Mouse (Mus musculus): ENCODE data around the gene Lgals3. TPM values are rescaled to one million over a fixed set of nuclear protein-coding genes. Genes with fewer than 3 reads are reported as not detected.

Lgals3 gene
- total RNA-seq, 1 experiment = 36.9 TPM

DNA sequence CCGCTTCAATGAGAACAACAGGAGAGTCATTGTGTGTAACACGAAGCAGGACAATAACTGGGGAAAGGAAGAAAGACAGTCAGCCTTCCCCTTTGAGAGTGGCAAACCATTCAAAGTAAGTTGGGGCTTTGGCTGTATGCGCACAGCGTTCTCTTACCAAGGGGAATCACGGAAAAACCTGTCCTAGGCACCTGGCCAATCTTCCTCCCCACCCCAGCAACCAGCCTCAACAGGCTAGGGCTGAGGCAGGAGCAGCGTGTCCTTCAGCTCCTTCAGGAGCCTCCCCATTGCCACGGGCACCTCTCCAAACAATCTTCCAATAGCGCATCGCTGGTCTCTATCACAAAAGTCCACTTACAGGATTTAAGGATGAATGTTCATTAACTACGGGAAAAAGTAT is 17.1 kb downstream of the Lgals3 start:
- Histone ChIP-seq H3K36me3 (ENCODE audit: control insufficient read depth, insufficient read depth, low read length, poor library complexity, severe bottlenecking) (peaks cover 20% of the 10 kb centered on the region), H3K4me3 (ENCODE audit: insufficient read depth in 1 of 2, low read depth in 1 of 2, low read length in 2 of 2, poor library complexity in 1 of 2, severe bottlenecking in 1 of 2) (no peak overlapping the region), H3K27ac (ENCODE audit: insufficient read depth, low read depth, low read length, poor library complexity, severe bottlenecking) (no peak overlapping the region), H3K9ac (ENCODE audit: insufficient read depth, low read depth, low read length, poor library complexity, severe bottlenecking) (no peak overlapping the region), H3K9me3 (ENCODE audit: control insufficient read depth, insufficient read depth, low read depth, low read length) (no peaks in the 10 kb centered on the region), H3K4me1 (ENCODE audit: control insufficient read depth in 2 of 2, insufficient read depth in 2 of 2, low read length in 2 of 2, poor library complexity in 1 of 2) (peaks cover 0 to 2% of the 10 kb centered on the region in 2 experiments; a peak in 2 of 4 replicates)
- in situ Hi-C loops (cut with MboI; ENCODE audit: low sequenced_read_pairs in 2 of 2, unreplicated experiment in 2 of 2) = no loop called here
- DNase-seq (ENCODE audit: low read depth, low spot score) = no peak
- TF ChIP-seq CHD2 (IDR thresholded peaks at IDR 0.05; ENCODE audit: low read depth, low read length) (no peak), HCFC1 (IDR thresholded peaks at IDR 0.05; ENCODE audit: borderline replicate concordance, insufficient read depth, low read length) (no peak), MAFK (IDR thresholded peaks at IDR 0.05; ENCODE audit: insufficient read depth, low read depth, low read length) (no peak), ZNF384 (IDR thresholded peaks at IDR 0.05; ENCODE audit: low read depth, low read length) (no peak), ZC3H11A (IDR thresholded peaks at IDR 0.05; ENCODE audit: borderline replicate concordance, low read depth, low read length) (no peak)

GRCm38 (mm10) chr14:47386125-47386524 is 18.6 kb downstream of the Lgals3 start:
- H3K27ac ChIP-seq (ENCODE audit: insufficient read depth, low read depth, low read length, poor library complexity, severe bottlenecking) = no peak overlapping the region
- in situ Hi-C loops (cut with MboI; ENCODE audit: low sequenced_read_pairs in 2 of 2, unreplicated experiment in 2 of 2) = no loop called here
- no peak overlapping the region for H3K4me3 ChIP-seq (ENCODE audit: insufficient read depth in 1 of 2, low read depth in 1 of 2, low read length in 2 of 2, poor library complexity in 1 of 2, severe bottlenecking in 1 of 2)
- H3K4me1 ChIP-seq (ENCODE audit: control insufficient read depth in 2 of 2, insufficient read depth in 2 of 2, low read length in 2 of 2, poor library complexity in 1 of 2) = peaks cover 0 to 2% of the 10 kb centered on the region in 2 experiments; a peak in 1 of 4 replicates
- TF ChIP-seq CHD2 (IDR thresholded peaks at IDR 0.05; ENCODE audit: low read depth, low read length) (no peak), HCFC1 (IDR thresholded peaks at IDR 0.05; ENCODE audit: borderline replicate concordance, insufficient read depth, low read length) (no peak), ZC3H11A (IDR thresholded peaks at IDR 0.05; ENCODE audit: borderline replicate concordance, low read depth, low read length) (no peak), MAFK (IDR thresholded peaks at IDR 0.05; ENCODE audit: insufficient read depth, low read depth, low read length) (no peak), ZNF384 (IDR thresholded peaks at IDR 0.05; ENCODE audit: low read depth, low read length) (no peak)
- no peak for DNase-seq (ENCODE audit: low read depth, low spot score)
- H3K9ac ChIP-seq (ENCODE audit: insufficient read depth, low read depth, low read length, poor library complexity, severe bottlenecking) = no peak overlapping the region
- peaks cover 28% of the 10 kb centered on the region for H3K36me3 ChIP-seq (ENCODE audit: control insufficient read depth, insufficient read depth, low read length, poor library complexity, severe bottlenecking)
- no peaks in the 10 kb centered on the region for H3K9me3 ChIP-seq (ENCODE audit: control insufficient read depth, insufficient read depth, low read depth, low read length)

- H3K9ac ChIP-seq (ENCODE audit: insufficient read depth, low read depth, low read length, poor library complexity, severe bottlenecking) = no peak overlapping the region
- H3K27ac ChIP-seq (ENCODE audit: insufficient read depth, low read depth, low read length, poor library complexity, severe bottlenecking) = no peak overlapping the region
- no peaks in the 10 kb centered on the region for H3K9me3 ChIP-seq (ENCODE audit: control insufficient read depth, insufficient read depth, low read depth, low read length)
- TF ChIP-seq ZC3H11A (IDR thresholded peaks at IDR 0.05; ENCODE audit: borderline replicate concordance, low read depth, low read length) = no peak
- TF ChIP-seq CHD2 (IDR thresholded peaks at IDR 0.05; ENCODE audit: low read depth, low read length) = no peak
- no peak for DNase-seq (ENCODE audit: low read depth, low spot score)
- in situ Hi-C loops (cut with MboI; ENCODE audit: low sequenced_read_pairs in 2 of 2, unreplicated experiment in 2 of 2) = loop anchor here in 1 of 2 experiments (10.0 kb wide), 1 partner anchor 59 kb away; no protein-coding TSS in a partner anchor
- H3K4me3 ChIP-seq (ENCODE audit: insufficient read depth in 1 of 2, low read depth in 1 of 2, low read length in 2 of 2, poor library complexity in 1 of 2, severe bottlenecking in 1 of 2) = no peak overlapping the region
- no peaks in the 10 kb centered on the region for H3K4me1 ChIP-seq (ENCODE audit: control insufficient read depth in 2 of 2, insufficient read depth in 2 of 2, low read length in 2 of 2, poor library complexity in 1 of 2)
- peaks cover 61% of the 10 kb centered on the region for H3K36me3 ChIP-seq (ENCODE audit: control insufficient read depth, insufficient read depth, low read length, poor library complexity, severe bottlenecking)
Observed at GRCm38 (mm10) chr14:47393354-47394094, 26.0 kb downstream of the Lgals3 start.

DNA sequence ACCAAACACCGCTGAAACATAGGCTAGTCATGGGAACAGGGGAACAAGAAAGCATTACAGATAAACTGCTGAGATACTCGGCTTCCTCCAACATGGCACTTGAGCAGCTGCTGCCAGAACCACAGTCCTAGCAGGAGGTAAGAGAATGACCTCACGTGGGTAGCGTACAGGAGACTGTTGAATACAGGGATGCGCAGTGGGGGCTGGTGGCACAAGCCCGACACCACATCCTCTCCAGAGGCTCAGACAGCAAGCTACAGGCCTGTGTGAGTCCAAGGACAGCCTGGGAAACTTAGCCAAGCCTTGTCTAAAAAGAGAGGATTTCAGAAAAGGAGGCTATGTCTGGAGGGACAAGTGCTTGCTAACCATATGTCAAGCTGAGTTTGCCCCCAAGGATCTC is 27.5 kb downstream of the Lgals3 start:
- Histone ChIP-seq H3K4me1 (ENCODE audit: control insufficient read depth in 2 of 2, insufficient read depth in 2 of 2, low read length in 2 of 2, poor library complexity in 1 of 2) (no peaks in the 10 kb centered on the region), H3K27ac (ENCODE audit: insufficient read depth, low read depth, low read length, poor library complexity, severe bottlenecking) (no peak overlapping the region), H3K9ac (ENCODE audit: insufficient read depth, low read depth, low read length, poor library complexity, severe bottlenecking) (no peak overlapping the region), H3K36me3 (ENCODE audit: control insufficient read depth, insufficient read depth, low read length, poor library complexity, severe bottlenecking) (peaks cover 59% of the 10 kb centered on the region), H3K9me3 (ENCODE audit: control insufficient read depth, insufficient read depth, low read depth, low read length) (no peaks in the 10 kb centered on the region), H3K4me3 (ENCODE audit: insufficient read depth in 1 of 2, low read depth in 1 of 2, low read length in 2 of 2, poor library complexity in 1 of 2, severe bottlenecking in 1 of 2) (no peak overlapping the region)
- no peak for DNase-seq (ENCODE audit: low read depth, low spot score)
- in situ Hi-C loops (cut with MboI; ENCODE audit: low sequenced_read_pairs in 2 of 2, unreplicated experiment in 2 of 2) = loop anchor here in 1 of 2 experiments (10.0 kb wide), 1 partner anchor 60 kb away; no protein-coding TSS in a partner anchor
- TF ChIP-seq HCFC1 (IDR thresholded peaks at IDR 0.05; ENCODE audit: borderline replicate concordance, insufficient read depth, low read length) = no peak
- TF ChIP-seq ZNF384 (IDR thresholded peaks at IDR 0.05; ENCODE audit: low read depth, low read length) = no peak
- no peak for TF ChIP-seq CHD2 (IDR thresholded peaks at IDR 0.05; ENCODE audit: low read depth, low read length)
- no peak for TF ChIP-seq MAFK (IDR thresholded peaks at IDR 0.05; ENCODE audit: insufficient read depth, low read depth, low read length)
- no peak for TF ChIP-seq ZC3H11A (IDR thresholded peaks at IDR 0.05; ENCODE audit: borderline replicate concordance, low read depth, low read length)

Data from ES-E14 (cell line).